Mouse (Mus musculus): ENCODE results near the gene Zbtb46. TPM values are rescaled to one million over a fixed set of nuclear protein-coding genes. Genes with fewer than 3 reads are reported as not detected.

The Zbtb46 gene
- 0.85 and 0.96 TPM in 2 replicates for polyA plus RNA-seq (2012; rRNA removed; ENCODE audit: low replicate concordance)

DNA sequence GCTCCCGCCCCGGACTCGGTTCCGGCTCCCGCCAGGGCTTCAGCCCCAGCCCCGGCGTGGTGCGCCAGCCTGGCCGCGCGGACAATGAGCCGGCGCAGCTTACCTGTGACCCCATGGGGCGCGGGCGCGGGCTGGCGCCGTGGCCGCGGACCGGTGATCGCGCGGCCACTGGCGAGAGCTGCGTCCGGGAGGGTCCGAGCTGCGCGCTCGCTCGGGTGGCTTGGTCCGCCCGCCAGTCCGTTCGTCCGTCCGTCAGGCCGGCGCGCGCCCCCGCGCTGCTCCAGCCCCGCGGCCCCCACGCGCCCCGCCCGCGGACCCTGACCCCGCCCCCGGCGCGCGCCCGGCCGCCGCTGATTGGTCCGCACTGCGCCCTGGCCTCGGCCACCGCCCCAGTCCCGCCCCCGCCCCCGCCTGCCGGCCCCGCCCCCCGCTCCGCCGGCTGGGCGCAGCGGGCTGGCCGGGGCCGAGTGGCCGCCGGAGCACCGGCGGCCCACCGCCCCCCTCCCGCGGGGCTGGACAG lies at the start of gene Zbtb46:
Gene Zbtb46 (minus strand): TSS at position 274 of the 520 bp plus-strand sequence.

DNA sequence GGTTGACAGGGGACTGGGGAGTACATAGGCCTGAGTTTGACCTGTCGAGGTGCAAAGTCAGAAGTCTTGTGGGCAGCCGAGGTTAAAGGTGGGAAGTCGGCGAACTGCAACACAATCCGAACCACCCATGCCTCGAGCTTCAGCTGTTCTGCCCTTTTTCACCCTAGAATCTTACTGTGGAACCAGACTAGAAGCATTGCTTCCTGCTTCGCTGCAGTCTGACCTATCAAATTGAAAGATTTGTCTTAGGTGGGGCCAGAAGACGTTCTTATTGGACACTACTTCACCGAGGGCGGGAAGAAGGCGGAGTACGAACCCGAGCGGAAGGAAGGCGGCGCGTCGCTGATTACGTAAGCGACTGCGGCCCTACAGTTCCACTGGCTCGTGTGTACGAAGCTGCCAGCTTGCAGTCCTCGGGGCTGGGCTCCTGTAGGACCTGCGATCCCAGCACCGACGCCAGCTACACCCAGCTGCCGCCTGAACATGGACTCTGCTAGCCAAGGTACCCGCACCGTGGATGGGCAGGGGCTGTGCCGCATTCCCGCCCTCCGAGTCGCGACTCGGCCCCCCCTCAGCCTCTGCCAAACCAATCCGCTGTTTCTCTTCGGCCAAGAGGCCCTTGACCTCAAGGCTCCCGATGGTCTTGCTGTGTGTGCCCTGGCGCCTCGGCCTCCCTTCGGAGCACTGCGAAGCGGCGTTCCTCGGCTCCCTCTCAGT lies 37.8 kb upstream of the Zbtb46 start, which contains the start of gene Tpd52l2:
Gene Tpd52l2 (plus strand): TSS at position 312 of the 717 bp plus-strand sequence.

DNA sequence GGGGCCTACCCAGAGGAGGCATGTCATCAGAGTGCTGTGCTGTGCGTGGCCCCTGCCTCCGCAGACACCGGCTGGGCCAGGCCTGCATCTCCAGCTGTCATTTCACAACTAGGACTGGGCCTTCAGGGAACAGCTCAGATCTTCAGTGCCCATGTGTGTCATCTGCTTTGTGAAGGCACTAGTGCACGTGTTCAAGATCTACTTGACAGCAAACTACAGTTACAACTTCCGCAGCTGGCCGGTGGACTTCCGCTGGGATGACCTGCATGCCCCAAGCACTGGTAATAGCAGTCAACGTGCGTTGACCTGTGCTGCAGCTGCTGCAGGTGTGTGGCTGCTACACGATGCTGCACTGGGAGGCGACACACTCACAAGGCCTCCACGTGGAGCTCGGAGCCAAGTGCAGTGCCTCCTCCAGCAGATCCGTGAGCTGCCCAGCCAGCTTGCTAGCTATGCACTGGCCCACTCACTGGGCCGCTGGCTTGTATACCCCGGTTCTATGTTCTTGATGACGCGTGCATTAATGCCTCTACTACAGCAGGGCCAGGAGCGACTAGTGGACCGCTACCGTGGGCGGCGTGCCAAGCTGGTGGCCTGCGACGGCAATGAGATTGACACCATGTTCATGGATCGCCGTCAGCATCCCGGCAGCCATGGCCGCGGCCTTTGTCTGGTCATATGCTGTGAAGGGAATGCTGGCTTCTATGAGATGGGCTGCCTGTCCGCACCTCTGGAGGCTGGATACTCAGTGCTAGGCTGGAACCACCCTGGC lies 34.1 kb upstream of the Zbtb46 start, which contains the start of gene Abhd16b:
Gene Abhd16b (plus strand): TSS at position 51 of the 772 bp plus-strand sequence.

DNA sequence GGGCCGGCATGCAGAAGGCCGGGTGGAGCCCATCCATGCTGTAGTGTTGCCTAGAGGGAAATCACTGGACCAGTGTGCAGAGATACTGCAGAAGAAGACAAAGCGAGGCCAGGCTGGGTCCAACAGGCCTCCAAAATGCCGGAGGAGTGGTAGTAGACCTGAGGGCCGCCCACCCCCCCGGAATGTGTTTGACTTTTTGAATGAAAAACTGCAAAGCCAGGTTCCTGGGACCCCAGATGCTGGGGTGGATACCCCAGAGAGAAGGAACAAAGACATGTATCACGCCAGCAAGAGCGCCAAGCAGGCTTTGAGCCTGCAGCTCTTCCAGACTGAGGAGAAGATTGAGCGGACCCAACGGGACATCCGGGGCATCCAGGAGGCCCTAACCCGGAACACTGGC lies 79.4 kb downstream of the Zbtb46 start, which contains the start of gene Lime1:
Gene Lime1 (plus strand): TSS at position 301 of the 400 bp plus-strand sequence.

DNA sequence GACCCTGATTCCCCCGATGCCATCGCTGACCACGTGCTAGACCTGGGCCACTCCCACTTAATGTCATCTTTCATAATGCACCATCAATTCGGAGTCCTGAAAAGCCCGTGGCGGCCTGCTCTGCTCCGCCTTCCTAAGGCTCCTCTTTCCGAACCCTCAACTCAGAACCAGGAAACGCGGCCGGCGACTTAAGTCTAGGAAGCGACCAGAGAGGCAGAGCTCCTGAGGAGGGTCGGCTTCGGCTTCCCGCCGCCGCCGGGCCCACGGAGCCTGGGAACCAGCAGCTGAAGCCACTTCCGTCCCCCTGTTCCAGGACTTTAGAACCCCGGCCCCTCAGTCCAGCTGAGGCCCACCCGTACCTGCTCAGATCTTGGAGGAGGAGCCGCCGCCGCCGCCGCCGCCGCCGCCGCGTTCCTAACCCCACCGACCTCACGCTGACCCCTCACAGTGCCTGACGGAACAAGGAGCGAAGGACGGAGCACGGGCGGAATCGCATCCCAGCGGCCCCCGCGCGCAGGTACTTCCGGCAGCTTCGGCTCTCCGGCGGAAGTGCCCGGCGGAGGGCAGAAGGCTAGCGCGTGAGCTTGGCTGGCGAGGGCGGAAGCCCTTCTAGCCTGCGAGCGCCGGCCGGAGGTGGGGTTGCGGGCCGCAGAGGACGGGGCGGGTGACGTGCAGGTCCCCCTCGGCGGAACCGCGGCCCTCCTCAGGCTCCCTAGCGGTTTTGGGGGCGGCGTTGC lies 94.2 kb downstream of the Zbtb46 start, which contains the start of the genes Zgpat and Arfrp1:
Gene Zgpat (plus strand): TSS at position 69 of the 737 bp plus-strand sequence.
Gene Arfrp1 (minus strand): TSS at position 545 of the 737 bp plus-strand sequence.

Other genes with a start within 250 kb of the Zbtb46 start
- 0.57 and 0.96 TPM in 2 replicates for gene Srms, start 246.2 kb downstream of the Zbtb46 start, polyA plus RNA-seq (2012; rRNA removed; ENCODE audit: low replicate concordance)
- gene Fndc11, start 239.4 kb downstream of the Zbtb46 start, polyA plus RNA-seq (2012; rRNA removed; ENCODE audit: low replicate concordance) = 0.30 and 0.58 TPM in 2 replicates
- gene Helz2, start 217.4 kb downstream of the Zbtb46 start, polyA plus RNA-seq (2012; rRNA removed; ENCODE audit: low replicate concordance) = 30.3 and 39.9 TPM in 2 replicates
- 16.9 and 31.9 TPM in 2 replicates for gene Gmeb2, start 171.4 kb downstream of the Zbtb46 start, polyA plus RNA-seq (2012; rRNA removed; ENCODE audit: low replicate concordance)
- gene Stmn3, start 144.9 kb downstream of the Zbtb46 start, polyA plus RNA-seq (2012; rRNA removed; ENCODE audit: low replicate concordance) = 2.8 and 2.9 TPM in 2 replicates
- gene Rtel1, start 139.7 kb downstream of the Zbtb46 start, polyA plus RNA-seq (2012; rRNA removed; ENCODE audit: low replicate concordance) = 14.4 and 16.6 TPM in 2 replicates
- gene Zgpat, start 94.5 kb downstream of the Zbtb46 start, polyA plus RNA-seq (2012; rRNA removed; ENCODE audit: low replicate concordance) = 12.9 and 14.2 TPM in 2 replicates
- 14.4 and 16.3 TPM in 2 replicates for gene Arfrp1, start 94.0 kb downstream of the Zbtb46 start, polyA plus RNA-seq (2012; rRNA removed; ENCODE audit: low replicate concordance)
- gene Lime1, start 79.3 kb downstream of the Zbtb46 start, polyA plus RNA-seq (2012; rRNA removed; ENCODE audit: low replicate concordance) = 79.8 and 83.0 TPM in 2 replicates
- 0.06 TPM in 1 of 2 replicates, not detected in the other for gene Abhd16b, start 33.8 kb upstream of the Zbtb46 start, polyA plus RNA-seq (2012; rRNA removed; ENCODE audit: low replicate concordance)
- gene Tpd52l2, start 37.7 kb upstream of the Zbtb46 start, polyA plus RNA-seq (2012; rRNA removed; ENCODE audit: low replicate concordance) = 12.0 and 12.4 TPM in 2 replicates
- 20.8 and 23.1 TPM in 2 replicates for gene Dnajc5, start 61.1 kb upstream of the Zbtb46 start, polyA plus RNA-seq (2012; rRNA removed; ENCODE audit: low replicate concordance)
- 92.3 and 132 TPM in 2 replicates for gene Uckl1, start 125.5 kb upstream of the Zbtb46 start, polyA plus RNA-seq (2012; rRNA removed; ENCODE audit: low replicate concordance)
- 4.1 and 4.5 TPM in 2 replicates for gene Prpf6, start 132.4 kb upstream of the Zbtb46 start, polyA plus RNA-seq (2012; rRNA removed; ENCODE audit: low replicate concordance)
- gene Zfp512b, start 133.4 kb upstream of the Zbtb46 start, polyA plus RNA-seq (2012; rRNA removed; ENCODE audit: low replicate concordance) = 7.8 and 14.6 TPM in 2 replicates
- 21.4 and 27.7 TPM in 2 replicates for gene Samd10, start 139.8 kb upstream of the Zbtb46 start, polyA plus RNA-seq (2012; rRNA removed; ENCODE audit: low replicate concordance)
- gene Gm29797, start 197.6 kb upstream of the Zbtb46 start, polyA plus RNA-seq (2012; rRNA removed; ENCODE audit: low replicate concordance) = 0.63 TPM in 1 of 2 replicates, not detected in the other
- 37.5 and 89.5 TPM in 2 replicates for gene Sox18, start 212.2 kb upstream of the Zbtb46 start, polyA plus RNA-seq (2012; rRNA removed; ENCODE audit: low replicate concordance)
- gene Tcea2, start 220.9 kb upstream of the Zbtb46 start, polyA plus RNA-seq (2012; rRNA removed; ENCODE audit: low replicate concordance) = 3.5 and 3.7 TPM in 2 replicates
- 17.5 and 20.7 TPM in 2 replicates for gene Rgs19, start 234.6 kb upstream of the Zbtb46 start, polyA plus RNA-seq (2012; rRNA removed; ENCODE audit: low replicate concordance)
- gene Lkaaear1, start 239.0 kb upstream of the Zbtb46 start, polyA plus RNA-seq (2012; rRNA removed; ENCODE audit: low replicate concordance) = not detected in 2 replicates

All from duodenum, adult 2 months (tissue).